Mouse (Mus musculus) megakaryocyte, embryonic 14.5 days (primary cell): ENCODE results near the gene Gpr35.

Experiments used
- FLI1 ChIP-seq: IDR thresholded peaks from 2 replicates; pipeline ENCODE4 v1.6.1; 2012; ENCODE audit warnings: low read length, inconsistent platforms, mixed read lengths
- GATA1 ChIP-seq: IDR thresholded peaks from 3 replicates; pipeline ENCODE4 v1.6.1; 2012; ENCODE audit warnings: mixed read lengths, low read length, inconsistent platforms, borderline replicate concordance

- TF ChIP-seq FLI1 (no peak), GATA1 (no peak)
Measured at GRCm38 (mm10) chr1:93018716-93019115, 68.1 kb downstream of the Gpr35 start.
